Mouse (Mus musculus): ENCODE measurements at regions not wholly inside any gene's neighbourhood (a gene's known extent, or its start where the extent isn't known, plus 50 kb on each side); places are given as distances from the start of the nearest gene placed in this dataset.
"Not testable (repeated sequence)": the region's sequence is repeated elsewhere in the genome, so short reads cannot be mapped to it uniquely, and the experiment has no call there.

- H3K27me3 ChIP-seq (ENCODE audit: insufficient read depth, low read length) = no peaks in the 10 kb centered on the region
- TF ChIP-seq CTCF (IDR thresholded peaks at IDR 0.05; ENCODE audit: low read depth) = no peak
Observed at GRCm38 (mm10) chr13:52252303-52252702, 278.8 kb downstream of the Diras2 start.

GRCm38 (mm10) chr13:52252726-52253125, 278.4 kb downstream of the Diras2 start:
- not testable (repeated sequence) for H3K4me2 ChIP-seq (ENCODE audit: low read depth); H3K9ac ChIP-seq; H3K4me3 ChIP-seq (ENCODE audit: low read depth, low read length); H3K27me3 ChIP-seq (ENCODE audit: insufficient read depth, low read length); H3K36me3 ChIP-seq (ENCODE audit: insufficient read depth); H3K27ac ChIP-seq (ENCODE audit: low read depth, low read length); DNase-seq; H3K9me3 ChIP-seq (ENCODE audit: low read length); ATAC-seq; H3K4me1 ChIP-seq (ENCODE audit: insufficient read depth)
- WGBS = 37% methylated on average over 6 of the region's 6 CpGs

More at GRCm38 (mm10) chr13:52252303-52252702, 278.8 kb downstream of the Diras2 start:
- ATAC-seq = no peak
- H3K36me3 ChIP-seq (ENCODE audit: insufficient read depth) = no peaks in the 10 kb centered on the region
- no peak overlapping the region for H3K4me2 ChIP-seq (ENCODE audit: low read depth)
- H3K9ac ChIP-seq = no peak overlapping the region
- H3K27ac ChIP-seq (ENCODE audit: low read depth, low read length) = no peak overlapping the region
- DNase-seq = no peak
- WGBS = 61% methylated on average over 4 of the region's 4 CpGs
- no peaks in the 10 kb centered on the region for H3K4me1 ChIP-seq (ENCODE audit: insufficient read depth)
- H3K9me3 ChIP-seq (ENCODE audit: low read length) = no peaks in the 10 kb centered on the region
- no peak overlapping the region for H3K4me3 ChIP-seq (ENCODE audit: low read depth, low read length)

- no peak overlapping the region for H3K9ac ChIP-seq
- H3K4me2 ChIP-seq (ENCODE audit: low read depth) = no peak overlapping the region
- no peak overlapping the region for H3K4me3 ChIP-seq (ENCODE audit: low read depth, low read length)
- H3K4me1 ChIP-seq (ENCODE audit: insufficient read depth) = no peaks in the 10 kb centered on the region
- TF ChIP-seq CTCF (IDR thresholded peaks at IDR 0.05; ENCODE audit: low read depth) = peak; percentile 94
- H3K9me3 ChIP-seq (ENCODE audit: low read length) = no peaks in the 10 kb centered on the region
- DNase-seq = peak; percentile 70
- H3K27ac ChIP-seq (ENCODE audit: low read depth, low read length) = no peak overlapping the region
- 32% methylated on average over 8 of the region's 8 CpGs for WGBS
- H3K36me3 ChIP-seq (ENCODE audit: insufficient read depth) = no peaks in the 10 kb centered on the region
- no peaks in the 10 kb centered on the region for H3K27me3 ChIP-seq (ENCODE audit: insufficient read depth, low read length)
- peak; percentile 14; the same call in 1 of the 2 replicates for ATAC-seq
Observed at GRCm38 (mm10) chr13:52253138-52253537, 277.9 kb downstream of the Diras2 start.

- DNase-seq (peak; percentile 92), ATAC-seq (peak; percentile 55; the same call in 1 of the 2 replicates)
- H3K9ac ChIP-seq = no peak overlapping the region
- H3K36me3 ChIP-seq (ENCODE audit: insufficient read depth) = no peaks in the 10 kb centered on the region
- no peaks in the 10 kb centered on the region for H3K27me3 ChIP-seq (ENCODE audit: insufficient read depth, low read length)
- 8% methylated on average over 9 of the region's 9 CpGs for WGBS
- H3K9me3 ChIP-seq (ENCODE audit: low read length) = no peaks in the 10 kb centered on the region
- no peak overlapping the region for H3K4me2 ChIP-seq (ENCODE audit: low read depth)
- TF ChIP-seq CTCF (IDR thresholded peaks at IDR 0.05; ENCODE audit: low read depth) = peak; percentile 84
- no peaks in the 10 kb centered on the region for H3K4me1 ChIP-seq (ENCODE audit: insufficient read depth)
- no peak overlapping the region for H3K4me3 ChIP-seq (ENCODE audit: low read depth, low read length)
- no peak overlapping the region for H3K27ac ChIP-seq (ENCODE audit: low read depth, low read length)
Observed at GRCm38 (mm10) chr13:52254185-52254584, 276.9 kb downstream of the Diras2 start.

- Histone ChIP-seq H3K4me2 (ENCODE audit: low read depth) (no peak overlapping the region), H3K27ac (ENCODE audit: low read depth, low read length) (no peak overlapping the region), H3K27me3 (ENCODE audit: insufficient read depth, low read length) (no peaks in the 10 kb centered on the region), H3K36me3 (ENCODE audit: insufficient read depth) (no peaks in the 10 kb centered on the region), H3K4me1 (ENCODE audit: insufficient read depth) (no peaks in the 10 kb centered on the region), H3K9me3 (ENCODE audit: low read length) (no peaks in the 10 kb centered on the region), H3K9ac (no peak overlapping the region), H3K4me3 (ENCODE audit: low read depth, low read length) (no peak overlapping the region)
- no peak for ATAC-seq
- DNase-seq = peak; percentile 55
- peak; percentile 64 for TF ChIP-seq CTCF (IDR thresholded peaks at IDR 0.05; ENCODE audit: low read depth)
- WGBS = 56% methylated on average over 5 of the region's 5 CpGs
Observed at GRCm38 (mm10) chr13:52255697-52256096, 275.4 kb downstream of the Diras2 start.

- no peak for TF ChIP-seq CTCF (IDR thresholded peaks at IDR 0.05; ENCODE audit: low read depth)
- H3K4me1 ChIP-seq (ENCODE audit: insufficient read depth) = no peaks in the 10 kb centered on the region
- WGBS = 92% methylated on average over 8 of the region's 8 CpGs
Observed at GRCm38 (mm10) chr13:52258373-52258772, 272.7 kb downstream of the Diras2 start.

GRCm38 (mm10) chr13:52262949-52263550, 268.0 kb downstream of the Diras2 start:
- Histone ChIP-seq H3K27ac (ENCODE audit: low read depth, low read length) (no peak overlapping the region), H3K4me1 (ENCODE audit: insufficient read depth) (no peaks in the 10 kb centered on the region), H3K27me3 (ENCODE audit: insufficient read depth, low read length) (no peaks in the 10 kb centered on the region), H3K36me3 (ENCODE audit: insufficient read depth) (no peaks in the 10 kb centered on the region), H3K4me2 (ENCODE audit: low read depth) (no peak overlapping the region), H3K4me3 (ENCODE audit: low read depth, low read length) (no peak overlapping the region), H3K9ac (no peak overlapping the region), H3K9me3 (ENCODE audit: low read length) (no peaks in the 10 kb centered on the region)
- no peak for TF ChIP-seq CTCF (IDR thresholded peaks at IDR 0.05; ENCODE audit: low read depth)
- WGBS = 63% methylated on average over 14 of the region's 14 CpGs
- ATAC-seq = no peak
- no peak for DNase-seq

More at GRCm38 (mm10) chr13:52258373-52258772, 272.7 kb downstream of the Diras2 start:
- H3K4me2 ChIP-seq (ENCODE audit: low read depth) = no peak overlapping the region
- H3K27ac ChIP-seq (ENCODE audit: low read depth, low read length) = no peak overlapping the region
- no peak for DNase-seq
- no peaks in the 10 kb centered on the region for H3K36me3 ChIP-seq (ENCODE audit: insufficient read depth)
- no peak for ATAC-seq
- no peak overlapping the region for H3K4me3 ChIP-seq (ENCODE audit: low read depth, low read length)
- H3K27me3 ChIP-seq (ENCODE audit: insufficient read depth, low read length) = no peaks in the 10 kb centered on the region
- H3K9ac ChIP-seq = no peak overlapping the region
- no peaks in the 10 kb centered on the region for H3K9me3 ChIP-seq (ENCODE audit: low read length)
